Mouse (Mus musculus) CH12.LX (cell line): ENCODE results near the gene Nos2. TPM values are rescaled to one million over a fixed set of nuclear protein-coding genes. Genes with fewer than 3 reads are reported as not detected.

Experiments used
- DNase-seq: peaks from one replicate; pipeline ENCODE4 v3.0.0-alpha.2; 2013; ENCODE audit errors: extremely low read depth
- H3K27ac ChIP-seq: 2 replicates; pipeline ENCODE4 v1.5.1; 2012; ENCODE audit warnings: low read depth, mild to moderate bottlenecking, control low read depth, moderate library complexity; ENCODE audit not compliant: insufficient read depth
- H3K27me3 ChIP-seq: replicated peaks from 2 replicates; pipeline ENCODE3; 2012; ENCODE audit warnings: inconsistent platforms
- H3K36me3 ChIP-seq, 2 experiments: replicated peaks in 1 of 2; 2 replicates each; pipeline versions ENCODE3 to v1.6.1; 2012; ENCODE audit warnings: inconsistent platforms in 1 of 2, low read length in 1 of 2, mild to moderate bottlenecking in 1 of 2, mixed read lengths in 1 of 2, moderate library complexity in 1 of 2; ENCODE audit not compliant: control insufficient read depth in 1 of 2, insufficient read depth in 1 of 2
- H3K4me1 ChIP-seq, 2 experiments: 2 replicates each; pipeline ENCODE4 v1.6.1; 2012; ENCODE audit warnings: inconsistent platforms in 1 of 2, moderate library complexity in 1 of 2; ENCODE audit not compliant: insufficient read depth in 2 of 2, control insufficient read depth in 1 of 2
- H3K4me2 ChIP-seq: 2 replicates; pipeline ENCODE4 v1.6.1; 2012; ENCODE audit warnings: low read depth, mild to moderate bottlenecking, control low read depth; ENCODE audit not compliant: poor library complexity, insufficient read depth, severe bottlenecking
- H3K4me3 ChIP-seq, 3 experiments: fragments of 150-350 bp in 1 of 3; sonication (generic) in 1 of 3; replicated peaks in 1 of 3; 2 replicates each; pipeline versions ENCODE3 to v1.5.1; 2011 to 2012; ENCODE audit warnings: low read depth in 2 of 3, low read length in 2 of 3, mild to moderate bottlenecking in 2 of 3, moderate library complexity in 2 of 3, control low read depth in 1 of 3, improper control_type of control experiment in 1 of 3, inconsistent platforms in 1 of 3, mixed read lengths in 1 of 3; ENCODE audit not compliant: poor library complexity in 1 of 3
- H3K79me2 ChIP-seq: replicated peaks from 2 replicates; pipeline ENCODE4 v1.6.1; 2012; ENCODE audit warnings: mild to moderate bottlenecking, moderate library complexity; ENCODE audit not compliant: control insufficient read depth, poor library complexity, insufficient read depth, severe bottlenecking; ENCODE audit errors: extremely low read depth
- H3K9ac ChIP-seq: 2 replicates; pipeline ENCODE4 v1.6.1; 2012; ENCODE audit warnings: low read depth, mild to moderate bottlenecking, control low read depth, moderate library complexity; ENCODE audit not compliant: insufficient read depth
- H3K9me3 ChIP-seq: replicated peaks from 2 replicates; pipeline ENCODE3; 2012; ENCODE audit warnings: low read length, inconsistent platforms, mixed read lengths
- CHD1 ChIP-seq: IDR thresholded peaks from 2 replicates; pipeline ENCODE4 v1.6.1; 2012; ENCODE audit warnings: low read depth, low read length, improper control_type of control experiment, inconsistent platforms
- CHD2 ChIP-seq: IDR thresholded peaks from 2 replicates; pipeline ENCODE4 v1.6.1; 2011; ENCODE audit warnings: low read length, improper control_type of control experiment
- CTCF ChIP-seq, 2 experiments: IDR thresholded peaks in 1 of 2; conservative IDR thresholded peaks in 1 of 2; 2 replicates each; pipeline ENCODE4 v1.5.1; 2011 to 2012; ENCODE audit warnings: low read depth in 2 of 2, low read length in 2 of 2, improper control_type of control experiment in 1 of 2, inconsistent platforms in 1 of 2, mild to moderate bottlenecking in 1 of 2, moderate library complexity in 1 of 2
- E2F4 ChIP-seq: IDR thresholded peaks from 2 replicates; pipeline ENCODE4 v1.6.1; 2011; ENCODE audit warnings: low read depth, low read length, improper control_type of control experiment; ENCODE audit not compliant: insufficient replicate concordance
- ELF1 ChIP-seq: IDR thresholded peaks from 2 replicates; pipeline ENCODE4 v1.6.1; 2014; ENCODE audit warnings: low read depth, mild to moderate bottlenecking, inconsistent platforms, low read length, improper control_type of control experiment
- EP300 ChIP-seq: IDR thresholded peaks from 2 replicates; pipeline ENCODE4 v1.6.1; 2011; ENCODE audit warnings: low read length, improper control_type of control experiment
- ETS1 ChIP-seq: conservative IDR thresholded peaks from 2 replicates; pipeline ENCODE4 v1.6.1; 2012; ENCODE audit warnings: low read depth, mild to moderate bottlenecking, inconsistent platforms, low read length, improper control_type of control experiment, moderate library complexity
- GABPA ChIP-seq: IDR thresholded peaks from 2 replicates; pipeline ENCODE4 v1.6.1; 2012; ENCODE audit warnings: low read depth, low read length, improper control_type of control experiment, inconsistent platforms; ENCODE audit not compliant: insufficient replicate concordance
- HCFC1 ChIP-seq: IDR thresholded peaks from 2 replicates; pipeline ENCODE4 v1.6.1; 2012; ENCODE audit warnings: low read depth, mild to moderate bottlenecking, inconsistent platforms, low read length, improper control_type of control experiment
- JUN ChIP-seq: IDR thresholded peaks from 2 replicates; pipeline ENCODE4 v1.6.1; 2011; ENCODE audit warnings: low read depth, mild to moderate bottlenecking, low read length, improper control_type of control experiment, moderate library complexity; ENCODE audit not compliant: insufficient read depth
- JUND ChIP-seq: conservative IDR thresholded peaks from 2 replicates; pipeline ENCODE4 v1.6.1; 2011; ENCODE audit warnings: low read depth, low read length, improper control_type of control experiment
- KAT2A ChIP-seq: IDR thresholded peaks from 2 replicates; pipeline ENCODE4 v1.6.1; 2012; ENCODE audit warnings: low read length, improper control_type of control experiment, inconsistent platforms; ENCODE audit not compliant: insufficient replicate concordance
- MAX ChIP-seq: IDR thresholded peaks from 2 replicates; pipeline ENCODE4 v1.6.1; 2011; ENCODE audit warnings: low read length, improper control_type of control experiment
- MAZ ChIP-seq: IDR thresholded peaks from 2 replicates; pipeline ENCODE4 v1.6.1; 2012; ENCODE audit warnings: low read depth, mild to moderate bottlenecking, inconsistent platforms, low read length, improper control_type of control experiment, moderate library complexity
- MXI1 ChIP-seq: IDR thresholded peaks from 2 replicates; pipeline ENCODE4 v1.6.1; 2011; ENCODE audit warnings: mild to moderate bottlenecking, low read depth, low read length, improper control_type of control experiment
- MYC ChIP-seq: IDR thresholded peaks from 2 replicates; pipeline ENCODE4 v1.6.1; 2011; ENCODE audit warnings: low read depth, mild to moderate bottlenecking, improper control_type of control experiment, low read length
- NELFE ChIP-seq: IDR thresholded peaks from 2 replicates; pipeline ENCODE4 v1.6.1; 2011; ENCODE audit warnings: low read depth, low read length, improper control_type of control experiment
- NRF1 ChIP-seq: IDR thresholded peaks from 2 replicates; pipeline ENCODE4 v1.6.1; 2014; ENCODE audit warnings: low read depth, mild to moderate bottlenecking, inconsistent platforms, low read length, improper control_type of control experiment, moderate library complexity
- PAX5 ChIP-seq: IDR thresholded peaks from 2 replicates; pipeline ENCODE4 v1.6.1; 2012; ENCODE audit warnings: low read length, inconsistent platforms, mixed read lengths
- POLR2A ChIP-seq: IDR thresholded peaks from 2 replicates; pipeline ENCODE4 v1.6.1; 2011; ENCODE audit warnings: low read depth, mild to moderate bottlenecking, improper control_type of control experiment, low read length
- RCOR1 ChIP-seq: conservative IDR thresholded peaks from 2 replicates; pipeline ENCODE4 v1.6.1; 2012; ENCODE audit warnings: low read depth, mild to moderate bottlenecking, inconsistent platforms, low read length, improper control_type of control experiment
- SIN3A ChIP-seq: IDR thresholded peaks from 2 replicates; pipeline ENCODE4 v1.6.1; 2012; ENCODE audit warnings: low read length, improper control_type of control experiment, inconsistent platforms
- SMC3 ChIP-seq: IDR thresholded peaks from 2 replicates; pipeline ENCODE4 v1.6.1; 2011; ENCODE audit warnings: low read depth, low read length, improper control_type of control experiment
- TBP ChIP-seq: conservative IDR thresholded peaks from 2 replicates; pipeline ENCODE4 v1.6.1; 2011; ENCODE audit warnings: low read depth, low read length, improper control_type of control experiment
- TCF12 ChIP-seq: IDR thresholded peaks from 2 replicates; pipeline ENCODE4 v1.6.1; 2014; ENCODE audit warnings: low read depth, mild to moderate bottlenecking, inconsistent platforms, low read length, improper control_type of control experiment
- UBTF ChIP-seq: IDR thresholded peaks from 2 replicates; pipeline ENCODE4 v1.6.1; 2012; ENCODE audit warnings: low read depth, mild to moderate bottlenecking, inconsistent platforms, low read length, improper control_type of control experiment, moderate library complexity
- USF1 ChIP-seq: IDR thresholded peaks from 2 replicates; pipeline ENCODE4 v1.6.1; 2014; ENCODE audit warnings: low read depth, mild to moderate bottlenecking, inconsistent platforms, low read length, improper control_type of control experiment
- USF2 ChIP-seq: conservative IDR thresholded peaks from 2 replicates; pipeline ENCODE4 v1.6.1; 2011; ENCODE audit warnings: low read depth, low read length, improper control_type of control experiment
- ZKSCAN1 ChIP-seq: IDR thresholded peaks from 2 replicates; pipeline ENCODE4 v1.6.1; 2012; ENCODE audit warnings: low read depth, inconsistent platforms, low read length, improper control_type of control experiment, borderline replicate concordance
- ZMIZ1 ChIP-seq: IDR thresholded peaks from 2 replicates; pipeline ENCODE4 v1.6.1; 2012; ENCODE audit warnings: low read depth, mild to moderate bottlenecking, inconsistent platforms, low read length, improper control_type of control experiment
- dilution Hi-C: fragments of 300-500 bp; cut with MboI; formaldehyde crosslinking; loops from 2 replicates; pipeline ENCODE4 v1.14.3; 2020; ENCODE audit warnings: low sequenced_read_pairs; ENCODE audit not compliant: extremely low pct_unique_long_range_greater_than_20kb, extremely low pct_ligation_motif_present
- in situ Hi-C: fragments of 300-500 bp; cut with MboI; formaldehyde crosslinking; loops from 3 replicates; pipeline ENCODE4 v1.14.3; 2019; ENCODE audit warnings: low sequenced_read_pairs, low pct_ligation_motif_present, low pct_unique_long_range_greater_than_20kb, mixed read lengths
- polyA plus RNA-seq: library from polyadenylated mRNA; unstranded; fragments of >175 nt; gene quantifications from 2 replicates; pipeline ENCODE4 v1.2.1, GENCODE M21; 2012; ENCODE audit warnings: low read depth; ENCODE audit not compliant: insufficient read length
- total RNA-seq, 2 experiments: library from RNA; depleted of rRNA; stranded (reverse); fragments of 300-350 nt in 1 of 2; fragments of >200 nt in 1 of 2; gene quantifications; 2 replicates each; pipeline ENCODE4 v1.2.3; 2012 to 2014

Nos2 gene
- total and polyA plus RNA-seq, 3 experiments = 1.6 to 3.4 (median 1.8) TPM

GRCm38 (mm10) chr11:78973381-78974150, 53.0 kb downstream of the Nos2 start:
- H3K79me2 ChIP-seq = 0 out of 2 replicates have a peak, but pooled peaks cover 3% of the 10 kb centered on the region
- peak overlapping the region; percentile 7; the same call in 1 of the 2 replicates for H3K4me2 ChIP-seq
- H3K9ac ChIP-seq = no peak overlapping the region; the same call in 1 of the 2 replicates
- H3K4me3 ChIP-seq = peak overlapping the region; percentile 55 to 98 (median 62)
- in situ Hi-C loops (no loop called here), dilution Hi-C loops (no loop called here)
- no peak for TF ChIP-seq USF2
- 0 out of 2 replicates have a peak, but pooled peaks have one; percentile 32 for TF ChIP-seq NELFE
- no peak for TF ChIP-seq GABPA
- TF ChIP-seq RCOR1 = no peak
- no peak for TF ChIP-seq JUN
- TF ChIP-seq E2F4 = no peak
- no peak for TF ChIP-seq JUND
- TF ChIP-seq POLR2A = peak; percentile 48
- TF ChIP-seq TBP = 0 out of 2 replicates have a peak, but pooled peaks have one; percentile 55
- TF ChIP-seq EP300 = no peak
- no peak for TF ChIP-seq ZKSCAN1
- no peak for TF ChIP-seq MYC
- TF ChIP-seq TCF12 = no peak
- TF ChIP-seq CHD1 = no peak
- TF ChIP-seq MAZ = no peak
- TF ChIP-seq ELF1 = no peak; the same call in 1 of the 2 replicates
- TF ChIP-seq HCFC1 = peak; percentile 61
- no peak for TF ChIP-seq KAT2A
- 0 out of 2 replicates have a peak, but pooled peaks have one; percentile 40 for TF ChIP-seq ZMIZ1
- no peak for TF ChIP-seq USF1
- no peak for TF ChIP-seq PAX5
- TF ChIP-seq UBTF = no peak
- peak; percentile 67; the same call in 1 of the 2 replicates for TF ChIP-seq MXI1
- TF ChIP-seq ETS1 = no peak; the same call in 1 of the 2 replicates
- no peak for TF ChIP-seq MAX
- TF ChIP-seq NRF1 = no peak
- no peak for TF ChIP-seq SMC3
- TF ChIP-seq CTCF (conservative IDR thresholded peaks at IDR 0.05 in 1 of 2, IDR thresholded peaks at IDR 0.05 in 1 of 2; ENCODE audit: low read depth in 2 of 2, low read length in 2 of 2) = no peak
- TF ChIP-seq CHD2 = no peak
- TF ChIP-seq SIN3A = peak; percentile 90
- peaks cover 0 to 38% of the 10 kb centered on the region in 2 experiments for H3K36me3 ChIP-seq
- DNase-seq = peak; percentile 94
- H3K9me3 ChIP-seq = no peaks in the 10 kb centered on the region
- no peaks in the 10 kb centered on the region for H3K27me3 ChIP-seq
- peaks cover 5 to 25% of the 10 kb centered on the region in 2 experiments; a peak in 3 of 4 replicates for H3K4me1 ChIP-seq
- H3K27ac ChIP-seq = no peak overlapping the region
